ENCODE assay signal across 16 mouse cellular contexts in genomic region chr13:24354751-24355150, GRCm38 (mm10).
"Had no signal": no experiment of that assay in that cellular context is flagged by ENCODE, and none has a peak within 500 bp of the region (broad histone marks: within the 10 kb centered on the region; RNA-seq: fewer than 3 reads in every experiment).

No protein-coding gene starts in this region.

- H3K9me3 ChIP-seq: neural tube, embryonic 13.5 days; stomach, embryonic 15.5 days had no signal

- H3K9ac ChIP-seq: neural tube, embryonic 13.5 days; neural tube, embryonic 15.5 days; stomach, embryonic 15.5 days had no signal

- DNase-seq: retina, postnatal 1 day; right cerebral cortex, adult 18-20 months; right cerebral cortex, postnatal 14 days; right cerebral cortex, postnatal 25 days; right cerebral cortex, postnatal 4 days; spleen, adult 18-20 months; thymus, adult 18-20 months; thymus, adult 2 months; thymus, postnatal 14 days; thymus, postnatal 25 days; thymus, postnatal 36 days; thymus, postnatal 4 days had no signal

- H3K27ac ChIP-seq: neural tube, embryonic 13.5 days; neural tube, embryonic 15.5 days; stomach, embryonic 15.5 days; stomach, postnatal 0 days had no signal

- H3K4me2 ChIP-seq: neural tube, embryonic 13.5 days; neural tube, embryonic 15.5 days; stomach, embryonic 15.5 days had no signal

- H3K4me3 ChIP-seq: neural tube, embryonic 13.5 days; neural tube, embryonic 15.5 days; stomach, embryonic 15.5 days had no signal

- H3K27me3 ChIP-seq: neural tube, embryonic 13.5 days; neural tube, embryonic 15.5 days; stomach, embryonic 15.5 days had no signal

- H3K4me1 ChIP-seq: neural tube, embryonic 13.5 days; neural tube, embryonic 15.5 days; stomach, embryonic 15.5 days had no signal

- H3K36me3 ChIP-seq: neural tube, embryonic 13.5 days; neural tube, embryonic 15.5 days; stomach, embryonic 15.5 days had no signal
